Comparison of ENCODE assay signal across 11 mouse cellular contexts in genomic region chr5:133885507-133885906, GRCm38 (mm10).
DNase-seq lines count a peak whose midpoint lies in the region; ATAC-seq lines count a peak whose summit lies in the region.
"Had no signal": no experiment of that assay in that cellular context is flagged by ENCODE, and none has a peak within 500 bp of the region (broad histone marks: within the 10 kb centered on the region; RNA-seq: fewer than 3 reads in every experiment).

No protein-coding gene starts in this region.

- 0 out of 4 replicates have a peak overlapping the region, but pooled peaks of 1 of the 2 experiments have one; percentile 30 for H3K27ac ChIP-seq in heart, embryonic 14.5 days (replicated peaks in 1 of 2; ENCODE audit: control insufficient read depth in 1 of 2, insufficient read depth in 1 of 2, low read depth in 2 of 2, low read length in 2 of 2)
- no peak overlapping the region for H3K27ac ChIP-seq in neural tube, embryonic 12.5 days
- H3K27ac ChIP-seq in hindbrain, embryonic 15.5 days (replicated peaks), result peak overlapping the region; percentile 60; the same call in 1 of the 2 replicates
- H3K27ac ChIP-seq in neural tube, embryonic 13.5 days (replicated peaks), result peak overlapping the region; percentile 74

- peaks cover 11 to 13% of the 10 kb centered on the region in 2 experiments; a peak in 3 of 4 replicates for H3K4me1 ChIP-seq in heart, embryonic 14.5 days (ENCODE audit: control insufficient read depth in 2 of 2, insufficient read depth in 2 of 2, low read length in 2 of 2)
- peaks cover 10% of the 10 kb centered on the region for H3K4me1 ChIP-seq in neural tube, embryonic 12.5 days
- H3K4me1 ChIP-seq in hindbrain, embryonic 15.5 days (replicated peaks), result peaks cover 14% of the 10 kb centered on the region
- peaks cover 27% of the 10 kb centered on the region for H3K4me1 ChIP-seq in neural tube, embryonic 13.5 days (replicated peaks)

- H3K9ac ChIP-seq in heart, embryonic 14.5 days (ENCODE audit: low read length), result no peak overlapping the region
- no peak overlapping the region for H3K9ac ChIP-seq in neural tube, embryonic 12.5 days
- H3K9ac ChIP-seq in hindbrain, embryonic 15.5 days, result no peak overlapping the region
- no peak overlapping the region for H3K9ac ChIP-seq in neural tube, embryonic 13.5 days

- H3K27me3 ChIP-seq in heart, embryonic 14.5 days (ENCODE audit: control insufficient read depth, insufficient read depth, low read length), result no peaks in the 10 kb centered on the region
- no peaks in the 10 kb centered on the region for H3K27me3 ChIP-seq in neural tube, embryonic 12.5 days (replicated peaks)
- no peaks in the 10 kb centered on the region; the same call in 1 of the 2 replicates for H3K27me3 ChIP-seq in hindbrain, embryonic 15.5 days
- peaks cover 8% of the 10 kb centered on the region for H3K27me3 ChIP-seq in neural tube, embryonic 13.5 days

- ATAC-seq in heart, embryonic 14.5 days (ENCODE audit: insufficient number of reproducible peaks, insufficient read depth, low FRiP score, low read depth), result no peak
- ATAC-seq in neural tube, embryonic 12.5 days (ENCODE audit: low FRiP score, low read depth), result 0 out of 2 replicates have a peak, but pooled peaks have one; percentile 13
- ATAC-seq in hindbrain, embryonic 15.5 days (ENCODE audit: low FRiP score, low read depth), result no peak
- ATAC-seq in neural tube, embryonic 13.5 days (ENCODE audit: low read depth), result 0 out of 2 replicates have a peak, but pooled peaks have one; percentile 10
- ATAC-seq: intestine, postnatal 0 days had no signal

- DNase-seq in heart, adult 18-20 months, result no peak
- no peak for DNase-seq in neural tube, embryonic 10.5 days (ENCODE audit: extremely low spot score, low spot score)
- DNase-seq in gastrocnemius, adult 8-10 months (ENCODE audit: low spot score in 2 of 2), result no peak
- no peak for DNase-seq in testis, postnatal 10 days (ENCODE audit: low spot score)
- DNase-seq: B cell, adult 2 months; thymus, adult 18-20 months had no signal

- 83% methylated on average over 5 of the region's 5 CpGs for WGBS in heart, embryonic 14.5 days
- 83% methylated on average over 5 of the region's 5 CpGs for whole genome bisulfite sequencing in neural tube, embryonic 12.5 days
- WGBS in hindbrain, embryonic 15.5 days, result 84% methylated on average over 5 of the region's 5 CpGs
- 88% methylated on average over 5 of the region's 5 CpGs for WGBS in neural tube, embryonic 13.5 days

- H3K9me3 ChIP-seq in heart, embryonic 14.5 days (ENCODE audit: control insufficient read depth, low read length), result no peaks in the 10 kb centered on the region
- H3K9me3 ChIP-seq in neural tube, embryonic 12.5 days, result no peaks in the 10 kb centered on the region
- no peaks in the 10 kb centered on the region for H3K9me3 ChIP-seq in hindbrain, embryonic 15.5 days
- no peaks in the 10 kb centered on the region for H3K9me3 ChIP-seq in neural tube, embryonic 13.5 days

- no peak overlapping the region for H3K4me3 ChIP-seq in heart, embryonic 14.5 days (ENCODE audit: control insufficient read depth in 1 of 2, insufficient read depth in 1 of 2, low read depth in 1 of 2, low read length in 2 of 2)
- no peak overlapping the region for H3K4me3 ChIP-seq in neural tube, embryonic 12.5 days
- no peak overlapping the region for H3K4me3 ChIP-seq in hindbrain, embryonic 15.5 days
- no peak overlapping the region for H3K4me3 ChIP-seq in neural tube, embryonic 13.5 days

- H3K4me2 ChIP-seq in heart, embryonic 14.5 days (ENCODE audit: low read length), result peak overlapping the region; percentile 17; the same call in 1 of the 2 replicates
- no peak overlapping the region for H3K4me2 ChIP-seq in neural tube, embryonic 12.5 days (replicated peaks)
- no peak overlapping the region for H3K4me2 ChIP-seq in hindbrain, embryonic 15.5 days
- no peak overlapping the region for H3K4me2 ChIP-seq in neural tube, embryonic 13.5 days

- H3K36me3 ChIP-seq in heart, embryonic 14.5 days (ENCODE audit: control insufficient read depth, insufficient read depth, low read length), result no peaks in the 10 kb centered on the region
- H3K36me3 ChIP-seq in neural tube, embryonic 12.5 days, result no peaks in the 10 kb centered on the region
- no peaks in the 10 kb centered on the region for H3K36me3 ChIP-seq in hindbrain, embryonic 15.5 days
- H3K36me3 ChIP-seq in neural tube, embryonic 13.5 days, result no peaks in the 10 kb centered on the region

Comparison
In these comparisons a context has a peak if more than half of its experiments do, and no peak if none do; other contexts are left out.
1. ATAC-seq: peak in neural tube, embryonic 12.5 days (single experiment) and neural tube, embryonic 13.5 days (single experiment); none in heart, embryonic 14.5 days (single experiment) and hindbrain, embryonic 15.5 days (single experiment).